Mouse (Mus musculus): ENCODE data around the gene Dnah10. TPM values are rescaled to one million over a fixed set of nuclear protein-coding genes. Genes with fewer than 3 reads are reported as not detected.

The Dnah10 gene
- polyA plus RNA-seq, 1 experiment: 0.25 TPM

GRCm38 (mm10) chr5:124883877-124884276 lies 159.0 kb downstream of the Dnah10 start:
- DNase-seq: no peak
- Histone ChIP-seq H3K36me3 (ENCODE audit: control insufficient read depth, insufficient read depth, low read length) (no peaks in the 10 kb centered on the region), H3K4me3 (ENCODE audit: insufficient read depth, low read depth, low read length) (no peak overlapping the region), H3K27ac (ENCODE audit: insufficient read depth, low read depth, low read length) (no peak overlapping the region), H3K27me3 (replicated peaks; ENCODE audit: control insufficient read depth, insufficient read depth, low read length) (no peaks in the 10 kb centered on the region), H3K4me1 (ENCODE audit: control insufficient read depth, insufficient read depth, low read length) (no peaks in the 10 kb centered on the region)
- TF ChIP-seq CTCF (conservative IDR thresholded peaks at IDR 0.05; ENCODE audit: insufficient read depth, insufficient read length, low read depth, low read length) (no peak), POLR2A (IDR thresholded peaks at IDR 0.05; ENCODE audit: low read depth, low read length) (no peak)
- 88% methylated on average over 6 of the region's 6 CpGs for WGBS

Other genes starting within 250 kb of the Dnah10 start
- gene Rilpl2, start 246.7 kb upstream of the Dnah10 start, polyA plus RNA-seq (2012; rRNA removed): 44.3 and 46.3 TPM in 2 replicates
- gene Snrnp35, start 242.0 kb upstream of the Dnah10 start, polyA plus RNA-seq (2012; rRNA removed): 4.3 and 5.9 TPM in 2 replicates
- gene Rilpl1, start 193.7 kb upstream of the Dnah10 start, polyA plus RNA-seq (2012; rRNA removed): 10.4 and 12.5 TPM in 2 replicates
- 97.9 and 128 TPM in 2 replicates for gene Tmed2, start 184.4 kb upstream of the Dnah10 start, polyA plus RNA-seq (2012; rRNA removed)
- gene Ddx55, start 172.2 kb upstream of the Dnah10 start, polyA plus RNA-seq (2012; rRNA removed): 7.4 and 8.9 TPM in 2 replicates
- 20.5 and 23.6 TPM in 2 replicates for gene Eif2b1, start 146.0 kb upstream of the Dnah10 start, polyA plus RNA-seq (2012; rRNA removed)
- gene Gtf2h3, start 145.9 kb upstream of the Dnah10 start, polyA plus RNA-seq (2012; rRNA removed): 34.5 and 35.1 TPM in 2 replicates
- gene Atp6v0a2, start 96.5 kb upstream of the Dnah10 start, polyA plus RNA-seq (2012; rRNA removed): 37.1 and 47.2 TPM in 2 replicates
- 6.9 and 8.9 TPM in 2 replicates for gene Ccdc92, start 137.3 kb downstream of the Dnah10 start, polyA plus RNA-seq (2012; rRNA removed)
- gene Zfp664, start 137.6 kb downstream of the Dnah10 start, polyA plus RNA-seq (2012; rRNA removed): 19.1 and 20.4 TPM in 2 replicates